Mouse (Mus musculus) CH12.LX (cell line): ENCODE results near the gene Ldb3.

ENCODE experiments used
- CTCF ChIP-seq, 2 experiments: IDR thresholded peaks in 1 of 2; conservative IDR thresholded peaks in 1 of 2; 2 replicates each; pipeline ENCODE4 v1.5.1; 2011 to 2012; ENCODE audit warnings: low read depth in 2 of 2, low read length in 2 of 2, improper control_type of control experiment in 1 of 2, inconsistent platforms in 1 of 2, mild to moderate bottlenecking in 1 of 2, moderate library complexity in 1 of 2
- EP300 ChIP-seq: IDR thresholded peaks from 2 replicates; pipeline ENCODE4 v1.6.1; 2011; ENCODE audit warnings: low read length, improper control_type of control experiment
- KAT2A ChIP-seq: IDR thresholded peaks from 2 replicates; pipeline ENCODE4 v1.6.1; 2012; ENCODE audit warnings: low read length, improper control_type of control experiment, inconsistent platforms; ENCODE audit not compliant: insufficient replicate concordance
- MAX ChIP-seq: IDR thresholded peaks from 2 replicates; pipeline ENCODE4 v1.6.1; 2011; ENCODE audit warnings: low read length, improper control_type of control experiment
- POLR2A ChIP-seq: IDR thresholded peaks from 2 replicates; pipeline ENCODE4 v1.6.1; 2011; ENCODE audit warnings: low read depth, mild to moderate bottlenecking, improper control_type of control experiment, low read length
- RCOR1 ChIP-seq: conservative IDR thresholded peaks from 2 replicates; pipeline ENCODE4 v1.6.1; 2012; ENCODE audit warnings: low read depth, mild to moderate bottlenecking, inconsistent platforms, low read length, improper control_type of control experiment
- TCF12 ChIP-seq: IDR thresholded peaks from 2 replicates; pipeline ENCODE4 v1.6.1; 2014; ENCODE audit warnings: low read depth, mild to moderate bottlenecking, inconsistent platforms, low read length, improper control_type of control experiment
- USF1 ChIP-seq: IDR thresholded peaks from 2 replicates; pipeline ENCODE4 v1.6.1; 2014; ENCODE audit warnings: low read depth, mild to moderate bottlenecking, inconsistent platforms, low read length, improper control_type of control experiment
- USF2 ChIP-seq: conservative IDR thresholded peaks from 2 replicates; pipeline ENCODE4 v1.6.1; 2011; ENCODE audit warnings: low read depth, low read length, improper control_type of control experiment
- ZKSCAN1 ChIP-seq: IDR thresholded peaks from 2 replicates; pipeline ENCODE4 v1.6.1; 2012; ENCODE audit warnings: low read depth, inconsistent platforms, low read length, improper control_type of control experiment, borderline replicate concordance

DNA sequence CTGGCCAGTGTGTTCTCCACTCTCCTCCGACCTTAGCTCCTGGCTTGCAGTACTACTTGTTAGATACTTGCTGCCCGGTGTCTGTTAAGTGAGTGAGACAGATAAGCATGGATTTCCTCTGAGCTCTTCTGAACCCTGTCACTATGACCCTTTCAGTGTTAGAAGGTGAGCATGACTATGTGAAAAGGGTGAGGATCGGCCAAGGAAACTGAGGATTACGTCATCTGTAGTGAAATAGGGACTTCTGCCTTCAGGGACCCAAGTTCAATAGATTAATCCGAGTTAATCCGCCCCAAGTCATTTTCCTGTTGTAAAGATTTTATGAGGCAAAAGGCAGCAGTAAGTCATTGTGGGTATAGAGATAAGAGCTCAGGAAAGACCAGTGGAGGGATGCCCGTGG, 83.2 kb downstream of the Ldb3 start:
- TF ChIP-seq EP300 (no peak), MAX (no peak), ZKSCAN1 (no peak), CTCF (conservative IDR thresholded peaks at IDR 0.05 in 1 of 2, IDR thresholded peaks at IDR 0.05 in 1 of 2; ENCODE audit: low read depth in 2 of 2, low read length in 2 of 2) (no peak), USF1 (no peak), USF2 (no peak), KAT2A (no peak), RCOR1 (no peak), TCF12 (no peak), POLR2A (no peak)
